Mouse (Mus musculus): ENCODE data around the gene Tmem53. TPM values are rescaled to one million over a fixed set of nuclear protein-coding genes. Genes with fewer than 3 reads are reported as not detected.

Gene Tmem53
- not detected for total RNA-seq (2023)

DNA sequence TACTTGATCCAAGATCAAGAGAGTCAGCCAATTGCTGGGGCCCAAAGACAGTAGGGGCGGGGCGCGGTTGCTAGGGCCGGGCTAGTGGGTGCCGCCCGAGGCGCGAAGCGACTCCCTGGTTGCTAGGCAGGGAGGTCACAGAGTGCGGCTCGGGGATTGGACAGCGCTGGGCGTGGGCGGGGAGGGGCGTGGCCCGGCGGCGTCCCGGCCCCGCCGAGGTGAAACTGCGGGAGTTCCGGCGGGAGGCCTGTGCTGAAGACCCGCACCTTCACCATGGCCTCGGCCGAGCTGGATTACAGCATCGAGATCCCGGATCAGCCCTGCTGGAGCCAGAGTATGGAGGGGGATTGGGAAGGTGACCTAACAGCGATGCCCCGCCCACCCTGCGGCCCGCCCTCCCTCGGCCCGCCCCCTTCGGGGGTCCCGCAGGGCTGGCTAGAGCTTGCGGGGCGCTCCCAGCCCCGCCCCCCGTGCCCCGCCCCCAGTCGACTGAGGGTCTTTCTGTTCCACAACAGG is at the start of gene Tmem53, which contains the start of gene Armh1:
Gene Tmem53 (plus strand): TSS at position 151 of the 516 bp plus-strand sequence.
Gene Armh1 (minus strand): TSS at position 325 of the 516 bp plus-strand sequence.

Other genes with a start within 250 kb of the Tmem53 start
- gene Eif2b3, start 232.5 kb upstream of the Tmem53 start, total RNA-seq (2023): 22.1 TPM
- 0.18 TPM for gene Ptch2, start 155.9 kb upstream of the Tmem53 start, total RNA-seq (2023)
- 22.6 TPM for gene Btbd19, start 126.2 kb upstream of the Tmem53 start, total RNA-seq (2023)
- not detected for gene Tctex1d4, start 125.2 kb upstream of the Tmem53 start, total RNA-seq (2023)
- 55.5 TPM for gene Plk3, start 118.0 kb upstream of the Tmem53 start, total RNA-seq (2023)
- 2,747 TPM for gene Rps8, start 95.7 kb upstream of the Tmem53 start, total RNA-seq (2023)
- 0.29 TPM for gene Kif2c, start 69.3 kb upstream of the Tmem53 start, total RNA-seq (2023)
- not detected for gene Armh1, start 174 bp downstream of the Tmem53 start, total RNA-seq (2023)
- gene Rnf220, start 245.1 kb downstream of the Tmem53 start, total RNA-seq (2023): 218 TPM

All from CD4-positive naive resting alpha-beta T cell, adult 76 days (primary cell).